Mouse (Mus musculus) forebrain, embryonic 12.5 days (tissue): ENCODE measurements around the gene Taar5. TPM values are rescaled to one million over a fixed set of nuclear protein-coding genes. Genes with fewer than 3 reads are reported as not detected.
A peak's percentile ranks its signal among the peaks of the same experiment; 100 is the strongest.

Source experiments
- ATAC-seq: fragments of 200-750 bp; cut with Nextera tagmentation; 2 replicates; pipeline ENCODE4 v1.8.0; 2017; ENCODE audit warnings: moderate TSS enrichment; ENCODE audit not compliant: low FRiP score
- H3K27ac ChIP-seq: fragments of 300-500 bp; sonication (generic); 2 replicates; pipeline ENCODE4 v1.5.1; 2016; ENCODE audit warnings: mild to moderate bottlenecking
- H3K27me3 ChIP-seq: fragments of 300-500 bp; sonication (generic); 2 replicates; pipeline ENCODE4 v1.6.1; 2016; ENCODE audit warnings: mild to moderate bottlenecking
- H3K36me3 ChIP-seq: fragments of 300-500 bp; sonication (generic); replicated peaks from 2 replicates; pipeline ENCODE4 v1.6.1; 2016; ENCODE audit warnings: mild to moderate bottlenecking
- H3K4me1 ChIP-seq: fragments of 300-500 bp; sonication (generic); 2 replicates; pipeline ENCODE4 v1.6.1; 2016
- H3K4me2 ChIP-seq: fragments of 300-500 bp; sonication (generic); 2 replicates; pipeline ENCODE4 v1.6.1; 2016; ENCODE audit warnings: mild to moderate bottlenecking, moderate library complexity
- H3K4me3 ChIP-seq: fragments of 300-500 bp; sonication (generic); replicated peaks from 2 replicates; pipeline ENCODE4 v1.5.1; 2016; ENCODE audit warnings: mild to moderate bottlenecking
- H3K9ac ChIP-seq: fragments of 300-500 bp; sonication (generic); 2 replicates; pipeline ENCODE4 v1.6.1; 2016; ENCODE audit warnings: mild to moderate bottlenecking
- H3K9me3 ChIP-seq: fragments of 300-500 bp; sonication (generic); 2 replicates; pipeline ENCODE4 v1.6.1; 2016
- WGBS: fragments of 180-500 bp; shearing (Covaris S2); methylation state at CpG from one replicate; pipeline ENCODE4 v1.1.7; 2016; 5-methylcytosine and 5-hydroxymethylcytosine counted together
- polyA plus RNA-seq: library from polyadenylated mRNA; unstranded; fragments of >200 nt; fragmentation: Nextera tagmentation; extraction: Ambion mirVana; gene quantifications from 2 replicates; pipeline ENCODE4 v1.2.1, GENCODE M21; 2016

The Taar5 gene
- polyA plus RNA-seq, 1 experiment from 2014 or later = not detected

DNA sequence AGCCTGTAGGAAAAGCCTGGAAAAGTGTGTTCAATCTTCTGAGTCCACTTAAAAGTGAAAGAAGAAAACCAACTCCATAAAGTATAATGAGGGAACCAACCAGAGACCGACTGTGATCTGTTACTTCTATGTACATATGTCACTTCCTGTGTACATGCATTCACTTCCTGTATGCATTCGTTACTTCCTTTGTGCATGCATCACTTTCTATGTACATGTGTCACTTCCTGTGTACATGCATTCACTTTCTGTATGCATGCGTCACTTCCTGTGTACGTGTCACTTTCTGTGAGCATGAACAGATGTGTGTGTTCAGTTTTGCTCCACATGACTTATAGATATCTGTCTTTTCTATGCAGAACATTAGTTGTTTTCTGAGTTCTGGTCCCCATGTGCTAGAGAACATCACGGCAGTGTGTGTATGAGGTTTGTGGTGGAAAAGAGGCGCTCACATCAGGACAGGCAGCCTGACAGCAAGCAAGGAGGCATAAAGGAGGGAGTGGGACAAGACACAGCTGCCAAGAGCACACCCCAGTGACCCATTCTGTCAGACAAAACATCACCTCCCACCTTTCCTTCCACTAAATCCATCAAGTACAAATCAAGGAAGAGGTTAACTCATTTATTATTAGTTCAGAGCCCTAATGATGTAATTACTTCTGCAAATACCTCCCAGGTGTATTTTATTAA lies 5.4 kb upstream of the Taar5 start:
- Histone ChIP-seq H3K27ac (no peak overlapping the region), H3K9me3 (no peaks in the 10 kb centered on the region), H3K4me2 (no peak overlapping the region), H3K9ac (no peak overlapping the region), H3K27me3 (no peaks in the 10 kb centered on the region), H3K4me3 (no peak overlapping the region), H3K36me3 (no peaks in the 10 kb centered on the region), H3K4me1 (no peaks in the 10 kb centered on the region)
- ATAC-seq = no peak
- 91% methylated on average over 6 of the region's 6 CpGs for whole genome bisulfite sequencing

DNA sequence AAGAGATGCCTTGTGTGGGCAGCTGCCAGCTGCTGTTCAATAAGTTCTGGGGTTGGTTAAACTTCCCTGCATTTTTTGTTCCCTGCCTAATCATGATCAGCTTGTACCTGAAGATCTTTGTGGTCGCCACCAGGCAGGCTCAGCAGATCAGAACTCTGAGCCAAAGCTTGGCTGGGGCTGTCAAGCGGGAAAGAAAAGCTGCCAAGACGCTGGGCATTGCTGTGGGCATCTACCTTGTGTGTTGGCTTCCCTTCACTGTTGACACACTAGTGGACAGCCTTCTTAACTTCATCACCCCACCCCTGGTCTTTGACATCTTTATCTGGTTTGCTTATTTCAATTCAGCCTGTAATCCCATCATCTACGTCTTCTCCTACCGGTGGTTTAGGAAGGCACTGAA lies 750 bp downstream of the Taar5 start:
- H3K27me3 ChIP-seq = no peaks in the 10 kb centered on the region
- WGBS = 86% methylated on average over 5 of the region's 5 CpGs
- no peak overlapping the region for H3K27ac ChIP-seq
- no peaks in the 10 kb centered on the region for H3K9me3 ChIP-seq
- no peaks in the 10 kb centered on the region for H3K36me3 ChIP-seq
- no peak for ATAC-seq
- H3K4me3 ChIP-seq = no peak overlapping the region
- no peaks in the 10 kb centered on the region for H3K4me1 ChIP-seq
- H3K4me2 ChIP-seq = no peak overlapping the region
- H3K9ac ChIP-seq = no peak overlapping the region

DNA sequence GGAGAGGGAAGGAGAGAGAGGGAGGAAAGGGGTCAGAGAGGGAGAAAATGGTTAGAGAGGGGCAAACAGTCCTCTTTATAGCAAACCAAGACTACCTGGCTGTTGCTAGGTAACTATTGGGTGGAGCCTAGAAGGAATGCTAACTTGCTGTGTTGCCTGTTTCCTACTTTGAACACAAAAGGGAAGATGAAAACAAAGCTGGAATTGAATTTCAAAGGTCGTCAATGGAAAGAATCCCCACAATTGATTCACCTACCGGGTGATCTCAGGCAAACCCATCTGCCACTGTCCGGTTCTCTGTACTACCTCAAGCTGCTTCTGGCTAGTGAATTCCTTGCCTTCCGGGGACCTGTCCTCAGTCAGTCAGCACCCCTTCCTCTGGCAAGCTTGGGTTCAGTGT lies 7.5 kb downstream of the Taar5 start:
- 36% methylated on average over 4 of the region's 4 CpGs for WGBS

DNA sequence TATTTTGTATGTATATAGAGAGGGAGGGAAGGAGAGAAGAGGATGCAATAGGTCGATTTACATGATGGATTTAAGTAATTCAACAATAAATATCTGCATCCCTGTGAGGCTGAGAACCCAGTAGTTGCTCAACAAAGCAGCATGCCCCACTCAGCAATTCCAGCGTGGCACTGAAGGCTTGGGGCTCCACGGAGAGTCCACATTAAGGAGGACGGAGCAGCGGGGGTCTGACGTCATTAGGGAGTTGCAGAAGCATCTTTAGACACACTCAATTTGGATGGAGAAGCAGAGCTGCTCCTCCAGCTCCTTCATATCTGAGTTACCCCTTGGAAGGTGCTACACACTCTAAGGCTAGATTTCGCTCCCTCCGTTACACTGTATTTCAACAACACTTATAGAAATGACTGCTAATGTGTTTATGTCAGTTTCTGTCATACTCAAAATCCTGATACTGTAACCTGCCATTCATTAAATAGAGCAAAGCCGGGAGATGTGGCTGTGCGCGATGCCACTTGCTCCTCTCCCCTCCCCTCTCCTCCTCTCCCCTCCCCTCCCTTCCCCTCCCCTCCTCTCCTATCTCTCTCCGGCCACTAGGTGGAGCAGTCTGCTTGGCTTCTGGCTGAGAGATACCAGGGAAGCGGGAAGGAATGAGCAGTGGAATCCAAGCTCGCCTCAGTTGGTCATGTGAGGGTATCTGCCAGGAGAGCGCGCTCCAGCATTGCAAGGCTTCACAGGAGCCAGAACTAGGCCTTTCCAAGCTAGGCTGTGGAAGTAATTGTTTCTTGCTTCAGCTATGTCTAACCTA lies 8.6 kb downstream of the Taar5 start:
- Histone ChIP-seq H3K9ac (no peak overlapping the region), H3K27me3 (no peaks in the 10 kb centered on the region), H3K4me1 (no peaks in the 10 kb centered on the region), H3K36me3 (no peaks in the 10 kb centered on the region), H3K4me2 (no peak overlapping the region), H3K27ac (no peak overlapping the region), H3K4me3 (no peak overlapping the region), H3K9me3 (no peaks in the 10 kb centered on the region)
- WGBS = 40% methylated on average over 16 of the region's 16 CpGs
- ATAC-seq = peak; percentile 89

More for the DNA sequence above, 7.5 kb downstream of the Taar5 start:
- no peak overlapping the region for H3K4me2 ChIP-seq
- no peak overlapping the region for H3K4me3 ChIP-seq
- no peak for ATAC-seq
- H3K27me3 ChIP-seq = no peaks in the 10 kb centered on the region
- H3K9me3 ChIP-seq = no peaks in the 10 kb centered on the region
- H3K27ac ChIP-seq = no peak overlapping the region
- H3K9ac ChIP-seq = no peak overlapping the region
- no peaks in the 10 kb centered on the region for H3K4me1 ChIP-seq
- H3K36me3 ChIP-seq = no peaks in the 10 kb centered on the region

DNA sequence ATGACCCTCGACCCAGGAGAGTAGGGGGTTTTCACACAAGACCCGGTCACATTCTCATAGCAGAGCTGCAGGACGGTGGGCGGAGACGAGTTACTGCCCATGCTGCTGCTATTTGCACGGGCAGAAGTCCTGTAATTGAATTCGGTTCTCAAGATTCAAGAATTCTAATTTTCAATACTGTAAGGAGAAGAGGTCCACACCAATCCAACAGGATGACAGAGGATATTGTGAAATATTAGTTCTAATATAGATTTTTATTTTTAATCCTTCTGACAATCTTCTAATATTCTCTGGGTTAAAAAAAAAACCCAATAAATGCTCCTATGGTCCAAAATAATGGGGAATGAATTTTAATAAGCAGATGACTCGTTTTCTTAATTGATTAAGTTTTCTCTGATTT lies 15.0 kb downstream of the Taar5 start, which contains the start of gene Taar6:
Gene Taar6, minus strand, starts transcription at position 101 of the 400 bp plus-strand sequence.
- 86% methylated on average over 8 of the region's 8 CpGs for WGBS
- no peak within 1 kb of the TSS for H3K4me2 ChIP-seq
- no peak for ATAC-seq
- H3K4me3 ChIP-seq = no peak within 1 kb of the TSS
- H3K27ac ChIP-seq = no peak within 1 kb of the TSS
- no peaks in the 10 kb centered on the region for H3K36me3 ChIP-seq
- no peaks in the 10 kb centered on the region for H3K9me3 ChIP-seq
- H3K27me3 ChIP-seq = no peaks in the 10 kb centered on the region
- no peak within 1 kb of the TSS for H3K9ac ChIP-seq
- H3K4me1 ChIP-seq = no peaks in the 10 kb centered on the region

DNA sequence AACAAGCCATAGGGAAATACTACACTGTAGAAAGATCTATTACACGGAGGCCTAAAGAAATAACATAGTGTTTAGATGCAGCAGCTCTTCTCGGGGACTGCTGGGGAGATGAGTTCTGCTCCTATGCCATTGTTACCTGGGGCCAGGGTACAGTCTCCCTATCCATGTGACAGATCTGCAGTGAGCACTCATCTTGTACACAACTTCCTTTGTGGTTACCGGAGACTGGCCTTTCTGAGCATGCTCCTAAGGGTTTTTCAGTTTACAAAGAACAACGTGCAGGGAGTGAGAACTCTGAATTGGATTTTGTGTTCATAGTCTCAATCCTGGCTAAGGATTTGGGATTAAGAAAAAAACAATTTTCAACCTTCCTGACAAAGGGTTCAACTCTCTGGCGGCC lies 15.9 kb downstream of the Taar5 start:
- H3K4me3 ChIP-seq = no peak overlapping the region
- H3K4me2 ChIP-seq = no peak overlapping the region
- no peaks in the 10 kb centered on the region for H3K36me3 ChIP-seq
- ATAC-seq = no peak
- no peak overlapping the region for H3K9ac ChIP-seq
- H3K27me3 ChIP-seq = no peaks in the 10 kb centered on the region
- no peak overlapping the region for H3K27ac ChIP-seq
- no peaks in the 10 kb centered on the region for H3K4me1 ChIP-seq
- no peaks in the 10 kb centered on the region for H3K9me3 ChIP-seq
- WGBS = 78% methylated on average over 5 of the region's 5 CpGs

DNA sequence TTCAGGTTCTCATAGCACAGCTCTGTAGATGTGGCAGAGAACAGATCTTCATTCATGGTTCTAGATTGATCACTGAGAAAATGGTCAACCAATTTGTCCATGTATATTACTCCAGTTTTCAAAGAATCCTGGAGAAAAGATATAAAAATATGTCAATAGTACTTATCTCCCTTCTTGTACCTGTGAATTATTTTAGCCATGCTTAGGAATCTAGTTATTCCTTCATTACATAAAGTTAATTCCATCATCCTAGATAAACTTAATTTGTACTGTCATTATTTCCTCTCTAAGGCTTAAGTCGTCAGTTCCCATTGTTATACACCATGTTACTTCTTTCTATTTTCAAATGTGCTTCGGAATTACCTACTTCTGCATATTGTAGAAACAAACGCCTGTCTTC lies 22.9 kb downstream of the Taar5 start, which contains the start of gene Taar7a:
Gene Taar7a, minus strand, starts transcription at position 101 of the 400 bp plus-strand sequence.
- no peak for ATAC-seq
- no peaks in the 10 kb centered on the region for H3K27me3 ChIP-seq
- no peaks in the 10 kb centered on the region for H3K36me3 ChIP-seq
- no peaks in the 10 kb centered on the region for H3K9me3 ChIP-seq
- H3K27ac ChIP-seq = no peak within 1 kb of the TSS
- H3K4me2 ChIP-seq = no peak within 1 kb of the TSS
- H3K9ac ChIP-seq = no peak within 1 kb of the TSS
- H3K4me3 ChIP-seq = no peak within 1 kb of the TSS
- 88% methylated on average over 3 of the region's 3 CpGs for WGBS
- no peaks in the 10 kb centered on the region for H3K4me1 ChIP-seq

DNA sequence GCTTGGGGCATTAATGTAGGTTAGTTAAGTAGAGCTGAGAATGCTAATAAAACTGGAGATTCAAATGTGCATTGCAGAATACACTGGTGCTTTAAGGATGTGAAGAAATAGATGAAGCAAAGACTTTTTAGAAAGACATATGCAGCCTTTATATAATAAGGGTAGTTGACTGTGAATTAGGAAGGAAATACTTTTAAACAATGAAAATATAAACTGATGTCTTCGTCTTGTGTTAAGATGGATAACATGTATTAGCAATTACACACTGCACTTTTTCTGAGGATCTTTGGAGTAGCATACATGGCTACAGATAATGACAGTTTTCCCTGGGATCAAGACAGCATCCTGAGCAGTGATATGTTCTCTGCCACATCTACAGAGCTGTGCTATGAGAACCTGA lies 29.1 kb downstream of the Taar5 start, which contains the start of gene Taar7b:
Gene Taar7b, plus strand, starts transcription at position 301 of the 400 bp plus-strand sequence.
- H3K27ac ChIP-seq = no peak within 1 kb of the TSS
- H3K9ac ChIP-seq = no peak within 1 kb of the TSS
- no peak within 1 kb of the TSS for H3K4me3 ChIP-seq
- H3K4me1 ChIP-seq = no peaks in the 10 kb centered on the region
- WGBS = 89% methylated on average over 1 of the region's 1 CpGs
- H3K36me3 ChIP-seq = no peaks in the 10 kb centered on the region
- H3K9me3 ChIP-seq = no peaks in the 10 kb centered on the region
- H3K27me3 ChIP-seq = no peaks in the 10 kb centered on the region
- no peak for ATAC-seq
- H3K4me2 ChIP-seq = no peak within 1 kb of the TSS

DNA sequence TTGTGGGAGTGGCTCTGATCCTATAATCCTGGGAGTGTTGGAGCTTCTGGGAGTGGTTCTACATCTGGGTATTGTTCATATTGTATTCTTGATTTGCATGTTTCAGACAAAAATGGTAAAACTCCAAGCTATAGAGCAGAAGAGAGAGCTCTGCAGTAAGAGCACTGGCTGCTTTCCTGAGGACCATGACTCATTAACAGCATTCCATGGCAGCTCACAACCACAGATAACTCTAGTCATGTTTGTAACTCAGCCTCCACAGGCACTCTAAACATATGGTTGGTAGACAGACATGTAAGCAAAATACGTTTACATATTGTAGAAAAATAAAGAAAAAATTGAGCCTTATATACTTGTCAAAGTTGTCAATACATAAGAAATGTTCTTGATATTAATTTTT lies 35.9 kb downstream of the Taar5 start:
- 83% methylated on average over 1 of the region's 1 CpGs for WGBS
- Histone ChIP-seq H3K9ac (no peak overlapping the region), H3K4me1 (no peaks in the 10 kb centered on the region), H3K4me3 (no peak overlapping the region), H3K27me3 (no peaks in the 10 kb centered on the region), H3K9me3 (no peaks in the 10 kb centered on the region), H3K36me3 (no peaks in the 10 kb centered on the region), H3K27ac (no peak overlapping the region), H3K4me2 (no peak overlapping the region)
- no peak for ATAC-seq

DNA sequence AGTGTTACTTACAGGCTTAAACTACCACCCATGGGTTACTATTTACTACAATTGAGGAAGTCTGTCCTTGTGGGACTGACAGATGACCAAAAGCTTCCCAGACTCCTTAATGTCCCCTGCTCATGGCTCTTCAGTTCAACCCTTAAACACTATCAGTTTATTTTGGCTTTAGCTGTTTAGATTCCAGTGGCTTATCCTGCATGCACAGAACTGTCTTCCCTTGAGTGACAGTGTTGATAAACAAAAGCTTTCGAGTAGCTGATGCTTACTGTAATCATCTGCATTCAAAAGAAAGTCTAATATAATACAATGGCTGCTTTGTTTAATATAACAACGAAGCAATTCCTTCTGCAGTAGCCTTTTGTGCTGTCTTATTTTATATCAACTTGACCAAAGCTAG lies 36.5 kb downstream of the Taar5 start:
- Histone ChIP-seq H3K36me3 (no peaks in the 10 kb centered on the region), H3K4me1 (no peaks in the 10 kb centered on the region), H3K4me2 (no peak overlapping the region), H3K4me3 (no peak overlapping the region), H3K9me3 (no peaks in the 10 kb centered on the region), H3K9ac (no peak overlapping the region), H3K27me3 (no peaks in the 10 kb centered on the region), H3K27ac (no peak overlapping the region)
- no peak for ATAC-seq
- 53% methylated on average over 2 of the region's 2 CpGs for WGBS

DNA sequence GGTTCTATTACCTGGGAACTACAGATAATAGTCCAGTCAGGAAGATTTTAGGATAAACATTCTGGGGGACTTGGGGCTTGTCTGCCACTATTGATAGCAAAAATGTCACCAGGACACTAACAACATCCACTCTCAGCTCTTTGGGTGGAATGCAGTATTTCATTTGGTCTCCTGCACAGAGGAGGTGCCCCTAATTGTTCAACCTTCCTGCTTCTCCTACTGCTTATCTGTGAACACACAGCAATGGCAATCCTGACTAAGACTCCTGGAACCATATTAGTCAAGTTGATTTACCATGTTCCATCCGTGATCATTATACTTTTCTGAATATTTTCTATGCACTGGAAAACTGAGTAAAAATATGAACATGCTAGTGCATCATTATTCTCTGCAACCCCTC lies 37.6 kb downstream of the Taar5 start:
- Histone ChIP-seq H3K36me3 (no peaks in the 10 kb centered on the region), H3K27ac (no peak overlapping the region), H3K9me3 (no peaks in the 10 kb centered on the region), H3K9ac (no peak overlapping the region), H3K4me3 (no peak overlapping the region), H3K4me1 (no peaks in the 10 kb centered on the region), H3K27me3 (no peaks in the 10 kb centered on the region), H3K4me2 (no peak overlapping the region)
- WGBS = 89% methylated on average over 1 of the region's 1 CpGs
- ATAC-seq = no peak
